Mouse (Mus musculus) G1E (cell line): ENCODE data around the gene Fam19a3. TPM values are rescaled to one million over a fixed set of nuclear protein-coding genes. Genes with fewer than 3 reads are reported as not detected.
"Not testable (repeated sequence)": the region's sequence is repeated elsewhere in the genome, so short reads cannot be mapped to it uniquely, and the experiment has no call there.

Source experiments
- ATAC-seq: 2 replicates; pipeline ENCODE4 v1.8.0; 2016; ENCODE audit warnings: mild to moderate bottlenecking; ENCODE audit not compliant: insufficient number of reproducible peaks, poor library complexity, low FRiP score, severe bottlenecking; ENCODE audit errors: extremely low read depth
- DNase-seq: peaks from one replicate; pipeline ENCODE4 v3.0.0; 2012; ENCODE audit warnings: low spot score
- H3K27me3 ChIP-seq: 2 replicates; pipeline ENCODE4 v1.6.1; 2012; ENCODE audit warnings: mild to moderate bottlenecking, low read length, inconsistent platforms; ENCODE audit not compliant: insufficient read depth
- H3K36me3 ChIP-seq: replicated peaks from 2 replicates; pipeline ENCODE3; 2012; ENCODE audit warnings: mild to moderate bottlenecking, inconsistent platforms
- H3K4me1 ChIP-seq: 2 replicates; pipeline ENCODE4 v1.6.1; 2012; ENCODE audit warnings: low read depth, low read length, inconsistent platforms, mixed read lengths; ENCODE audit not compliant: insufficient read depth
- H3K4me3 ChIP-seq: 2 replicates; pipeline ENCODE4 v1.5.1; 2012; ENCODE audit warnings: low read depth, mild to moderate bottlenecking, inconsistent platforms, low read length, moderate library complexity, mixed read lengths
- H3K9me3 ChIP-seq: replicated peaks from 2 replicates; pipeline ENCODE4 v1.6.1; 2012; ENCODE audit warnings: inconsistent platforms
- CTCF ChIP-seq: IDR thresholded peaks from 2 replicates; pipeline ENCODE4 v1.5.1; 2012; ENCODE audit warnings: low read depth, low read length, inconsistent platforms, mixed read lengths
- GATA1 ChIP-seq: IDR thresholded peaks from 2 replicates; pipeline ENCODE4 v1.6.1; 2012; ENCODE audit warnings: borderline replicate concordance, low read length, inconsistent platforms, mixed read lengths
- GATA2 ChIP-seq: IDR thresholded peaks from 2 replicates; pipeline ENCODE4 v1.6.1; 2012; ENCODE audit warnings: low read depth, low read length, inconsistent platforms, borderline replicate concordance
- POLR2AphosphoS5 ChIP-seq: IDR thresholded peaks from 2 replicates; pipeline ENCODE4 v1.6.1; 2012; ENCODE audit warnings: low read depth, low read length, inconsistent platforms; ENCODE audit not compliant: insufficient replicate concordance
- TAL1 ChIP-seq: conservative IDR thresholded peaks from 2 replicates; pipeline ENCODE4 v1.6.1; 2012; ENCODE audit warnings: low read depth, low read length, inconsistent platforms, mixed read lengths
- polyA plus RNA-seq: library from polyadenylated mRNA; stranded (reverse); fragments of >175 nt; gene quantifications from 2 replicates; pipeline ENCODE4 v1.2.3, GENCODE M21; 2012
- total RNA-seq, 2 experiments: library from RNA; stranded (forward) in 1 of 2; stranded (reverse) in 1 of 2; fragments of 200-1000 nt in 1 of 2; fragments of >200 nt in 1 of 2; fragmentation: Nextera tagmentation in 1 of 2; gene quantifications; 2 replicates each; pipeline ENCODE4 v1.2.3; 2014 to 2017

Gene Fam19a3
- total and polyA plus RNA-seq, 3 experiments: 0.11 TPM; not detected in 2

GRCm38 (mm10) chr3:104770035-104770434 is 11.6 kb downstream of the Fam19a3 start:
- Histone ChIP-seq H3K27me3 (peaks cover 45% of the 10 kb centered on the region), H3K4me1 (no peaks in the 10 kb centered on the region; the same call in 1 of the 2 replicates), H3K4me3 (no peak overlapping the region), H3K9me3 (no peaks in the 10 kb centered on the region), H3K36me3 (no peaks in the 10 kb centered on the region)
- TF ChIP-seq TAL1 (no peak), GATA2 (no peak), POLR2AphosphoS5 (no peak), GATA1 (no peak), CTCF (peak; percentile 13; the same call in 1 of the 2 replicates)
- DNase-seq (peak; percentile 47), ATAC-seq (no peak)

- Histone ChIP-seq H3K9me3 (no peaks in the 10 kb centered on the region), H3K27me3 (peaks cover 45% of the 10 kb centered on the region), H3K4me3 (no peak overlapping the region), H3K4me1 (no peaks in the 10 kb centered on the region; the same call in 1 of the 2 replicates), H3K36me3 (no peaks in the 10 kb centered on the region)
- DNase-seq: no peak
- TF ChIP-seq CTCF (no peak), GATA1 (no peak), POLR2AphosphoS5 (no peak), TAL1 (no peak), GATA2 (no peak)
- no peak for ATAC-seq
Observed at GRCm38 (mm10) chr3:104769135-104769534, 12.5 kb downstream of the Fam19a3 start.

- Histone ChIP-seq H3K4me1 (no peaks in the 10 kb centered on the region; the same call in 1 of the 2 replicates), H3K27me3 (peaks cover 32% of the 10 kb centered on the region), H3K4me3 (no peak overlapping the region), H3K9me3 (no peaks in the 10 kb centered on the region), H3K36me3 (no peaks in the 10 kb centered on the region)
- ATAC-seq: no peak
- TF ChIP-seq POLR2AphosphoS5: no peak
- TF ChIP-seq GATA2: no peak
- TF ChIP-seq TAL1: no peak
- no peak for TF ChIP-seq CTCF
- TF ChIP-seq GATA1: no peak
- DNase-seq: no peak
Observed at GRCm38 (mm10) chr3:104767716-104768115, 13.9 kb downstream of the Fam19a3 start.

- no peaks in the 10 kb centered on the region; the same call in 1 of the 2 replicates for H3K4me1 ChIP-seq
- no peaks in the 10 kb centered on the region for H3K36me3 ChIP-seq
- ATAC-seq (no peak), DNase-seq (no peak)
- no peaks in the 10 kb centered on the region for H3K9me3 ChIP-seq
- no peak overlapping the region for H3K4me3 ChIP-seq
- TF ChIP-seq GATA2 (no peak), GATA1 (no peak), POLR2AphosphoS5 (no peak), CTCF (no peak), TAL1 (no peak)
- peaks cover 27% of the 10 kb centered on the region for H3K27me3 ChIP-seq
Observed at GRCm38 (mm10) chr3:104767141-104767540, 14.5 kb downstream of the Fam19a3 start.

GRCm38 (mm10) chr3:104765021-104765420 is 16.6 kb downstream of the Fam19a3 start:
- no peaks in the 10 kb centered on the region for H3K36me3 ChIP-seq
- DNase-seq (no peak), ATAC-seq (no peak)
- peak; percentile 67 for TF ChIP-seq CTCF
- no peak for TF ChIP-seq GATA1
- no peak for TF ChIP-seq POLR2AphosphoS5
- H3K9me3 ChIP-seq: no peaks in the 10 kb centered on the region
- H3K4me1 ChIP-seq: no peaks in the 10 kb centered on the region
- H3K4me3 ChIP-seq: no peak overlapping the region
- peaks cover 25% of the 10 kb centered on the region for H3K27me3 ChIP-seq

- H3K4me3 ChIP-seq, ATAC-seq, H3K27me3 ChIP-seq, H3K9me3 ChIP-seq, H3K4me1 ChIP-seq, DNase-seq, H3K36me3 ChIP-seq: not testable (repeated sequence)
Observed at GRCm38 (mm10) chr3:104762103-104762863, 19.4 kb downstream of the Fam19a3 start.

- TF ChIP-seq TAL1 (no peak), POLR2AphosphoS5 (no peak), GATA1 (no peak), CTCF (no peak), GATA2 (no peak)
- no peaks in the 10 kb centered on the region for H3K9me3 ChIP-seq
- H3K4me1 ChIP-seq: no peaks in the 10 kb centered on the region
- no peak for DNase-seq
- H3K27me3 ChIP-seq: peaks cover 9% of the 10 kb centered on the region
- ATAC-seq: no peak
- H3K4me3 ChIP-seq: no peak overlapping the region
- no peaks in the 10 kb centered on the region for H3K36me3 ChIP-seq
Observed at GRCm38 (mm10) chr3:104758869-104759268, 22.8 kb downstream of the Fam19a3 start.
